Mouse (Mus musculus): Measurements from ENCODE around the gene Bcl3. TPM values are rescaled to one million over a fixed set of nuclear protein-coding genes. Genes with fewer than 3 reads are reported as not detected.

Bcl3 gene
- polyA plus RNA-seq, 1 experiment = 60.7 TPM

- H3K4me3 ChIP-seq (ENCODE audit: insufficient read depth, low read length) = no peak overlapping the region
- peaks cover 9% of the 10 kb centered on the region for H3K4me1 ChIP-seq (ENCODE audit: control insufficient read depth, insufficient read depth, low read length)
- TF ChIP-seq POLR2A (IDR thresholded peaks at IDR 0.05; ENCODE audit: borderline replicate concordance, low read depth, low read length) (no peak), CTCF (IDR thresholded peaks at IDR 0.05; ENCODE audit: low read depth, low read length) (no peak)
- no peak overlapping the region for H3K27ac ChIP-seq (ENCODE audit: insufficient read depth, low read depth, low read length)
Measured at GRCm38 (mm10) chr7:19763829-19764477, 58.6 kb downstream of the Bcl3 start.

GRCm38 (mm10) chr7:19762283-19762682 is 60.3 kb downstream of the Bcl3 start:
- no peak overlapping the region for H3K4me3 ChIP-seq (ENCODE audit: insufficient read depth, low read length)
- no peak overlapping the region for H3K27ac ChIP-seq (ENCODE audit: insufficient read depth, low read depth, low read length)
- TF ChIP-seq CTCF (IDR thresholded peaks at IDR 0.05; ENCODE audit: low read depth, low read length) = no peak
- no peak for TF ChIP-seq POLR2A (IDR thresholded peaks at IDR 0.05; ENCODE audit: borderline replicate concordance, low read depth, low read length)
- H3K4me1 ChIP-seq (ENCODE audit: control insufficient read depth, insufficient read depth, low read length) = peaks cover 9% of the 10 kb centered on the region

GRCm38 (mm10) chr7:19760021-19760420 is 62.5 kb downstream of the Bcl3 start:
- Histone ChIP-seq H3K4me3 (ENCODE audit: insufficient read depth, low read length) (no peak overlapping the region), H3K27ac (ENCODE audit: insufficient read depth, low read depth, low read length) (no peak overlapping the region), H3K4me1 (ENCODE audit: control insufficient read depth, insufficient read depth, low read length) (peaks cover 9% of the 10 kb centered on the region)
- TF ChIP-seq CTCF (IDR thresholded peaks at IDR 0.05; ENCODE audit: low read depth, low read length) (no peak), POLR2A (IDR thresholded peaks at IDR 0.05; ENCODE audit: borderline replicate concordance, low read depth, low read length) (no peak)

GRCm38 (mm10) chr7:19758623-19759022 is 63.9 kb downstream of the Bcl3 start:
- Histone ChIP-seq H3K27ac (ENCODE audit: insufficient read depth, low read depth, low read length) (no peak overlapping the region), H3K4me1 (ENCODE audit: control insufficient read depth, insufficient read depth, low read length) (no peaks in the 10 kb centered on the region), H3K4me3 (ENCODE audit: insufficient read depth, low read length) (no peak overlapping the region)
- no peak for TF ChIP-seq POLR2A (IDR thresholded peaks at IDR 0.05; ENCODE audit: borderline replicate concordance, low read depth, low read length)
- TF ChIP-seq CTCF (IDR thresholded peaks at IDR 0.05; ENCODE audit: low read depth, low read length) = no peak

Other genes starting within 250 kb of the Bcl3 start
- 0.60 TPM in 1 of 2 replicates, not detected in the other for gene Zfp296, start 245.5 kb downstream of the Bcl3 start, polyA plus RNA-seq (2012; ENCODE audit: insufficient read depth, insufficient read length, missing spikeins)
- gene Gemin7, start 245.2 kb downstream of the Bcl3 start, polyA plus RNA-seq (2012; ENCODE audit: insufficient read depth, insufficient read length, missing spikeins) = 51.6 and 52.0 TPM in 2 replicates
- 41.1 and 53.9 TPM in 2 replicates for gene Clasrp, start 218.3 kb downstream of the Bcl3 start, polyA plus RNA-seq (2012; ENCODE audit: insufficient read depth, insufficient read length, missing spikeins)
- 33.2 and 35.7 TPM in 2 replicates for gene Relb, start 193.3 kb downstream of the Bcl3 start, polyA plus RNA-seq (2012; ENCODE audit: insufficient read depth, insufficient read length, missing spikeins)
- gene Clptm1, start 157.7 kb downstream of the Bcl3 start, polyA plus RNA-seq (2012; ENCODE audit: insufficient read depth, insufficient read length, missing spikeins) = 81.9 and 95.3 TPM in 2 replicates
- 56.2 and 70.4 TPM in 2 replicates for gene Apoc2, start 144.8 kb downstream of the Bcl3 start, polyA plus RNA-seq (2012; ENCODE audit: insufficient read depth, insufficient read length, missing spikeins)
- not detected in 2 replicates for gene Gm44805, start 141.3 kb downstream of the Bcl3 start, polyA plus RNA-seq (2012; ENCODE audit: insufficient read depth, insufficient read length, missing spikeins)
- not detected in 2 replicates for gene Apoc4, start 141.3 kb downstream of the Bcl3 start, polyA plus RNA-seq (2012; ENCODE audit: insufficient read depth, insufficient read length, missing spikeins)
- gene Apoc1, start 130.1 kb downstream of the Bcl3 start, polyA plus RNA-seq (2012; ENCODE audit: insufficient read depth, insufficient read length, missing spikeins) = not detected in 2 replicates
- 16,287 and 16,533 TPM in 2 replicates for gene Apoe, start 123.6 kb downstream of the Bcl3 start, polyA plus RNA-seq (2012; ENCODE audit: insufficient read depth, insufficient read length, missing spikeins)
- 23.8 and 25.2 TPM in 2 replicates for gene Tomm40, start 107.3 kb downstream of the Bcl3 start, polyA plus RNA-seq (2012; ENCODE audit: insufficient read depth, insufficient read length, missing spikeins)
- 12.7 and 12.9 TPM in 2 replicates for gene Nectin2, start 72.3 kb downstream of the Bcl3 start, polyA plus RNA-seq (2012; ENCODE audit: insufficient read depth, insufficient read length, missing spikeins)
- 0.52 and 2.6 TPM in 2 replicates for gene Bcam, start 51.8 kb downstream of the Bcl3 start, polyA plus RNA-seq (2012; ENCODE audit: insufficient read depth, insufficient read length, missing spikeins)
- not detected in 2 replicates for gene Cblc, start 26.0 kb downstream of the Bcl3 start, polyA plus RNA-seq (2012; ENCODE audit: insufficient read depth, insufficient read length, missing spikeins)
- gene Gm19345, start 29.2 kb upstream of the Bcl3 start, polyA plus RNA-seq (2012; ENCODE audit: insufficient read depth, insufficient read length, missing spikeins) = not detected in 2 replicates
- 1.6 and 3.5 TPM in 2 replicates for gene Ceacam16, start 38.5 kb upstream of the Bcl3 start, polyA plus RNA-seq (2012; ENCODE audit: insufficient read depth, insufficient read length, missing spikeins)
- 8.1 and 8.5 TPM in 2 replicates for gene Ceacam19, start 65.2 kb upstream of the Bcl3 start, polyA plus RNA-seq (2012; ENCODE audit: insufficient read depth, insufficient read length, missing spikeins)
- gene Pvr, start 98.4 kb upstream of the Bcl3 start, polyA plus RNA-seq (2012; ENCODE audit: insufficient read depth, insufficient read length, missing spikeins) = 13.0 and 16.9 TPM in 2 replicates
- not detected in 2 replicates for gene Igsf23, start 128.0 kb upstream of the Bcl3 start, polyA plus RNA-seq (2012; ENCODE audit: insufficient read depth, insufficient read length, missing spikeins)
- gene Ceacam20, start 142.6 kb upstream of the Bcl3 start, polyA plus RNA-seq (2012; ENCODE audit: insufficient read depth, insufficient read length, missing spikeins) = not detected in 2 replicates
- not detected in 2 replicates for gene Nlrp9b, start 168.7 kb upstream of the Bcl3 start, polyA plus RNA-seq (2012; ENCODE audit: insufficient read depth, insufficient read length, missing spikeins)

All from bone marrow macrophage, adult 2 months (primary cell).